Mouse (Mus musculus) limb, embryonic 14.5 days (tissue): ENCODE data around the gene Cacna1e. TPM values are rescaled to one million over a fixed set of nuclear protein-coding genes. Genes with fewer than 3 reads are reported as not detected.

Experiments used
- ATAC-seq: fragments of 200-750 bp; cut with Nextera tagmentation; 2 replicates; pipeline ENCODE4 v1.8.0; 2017; ENCODE audit warnings: low read depth, moderate number of reproducible peaks, moderate TSS enrichment; ENCODE audit not compliant: low FRiP score
- DNase-seq: peaks from one replicate; pipeline ENCODE4 v3.0.0-alpha.2; 2015; ENCODE audit warnings: low spot score
- H3K27ac ChIP-seq: fragments of 300-500 bp; sonication (generic); replicated peaks from 2 replicates; pipeline ENCODE4 v1.5.1; 2014; ENCODE audit warnings: low read depth, mild to moderate bottlenecking, low read length, moderate library complexity, mixed read lengths
- H3K27me3 ChIP-seq: fragments of 300-500 bp; sonication (generic); 2 replicates; pipeline ENCODE4 v1.6.1; 2014; ENCODE audit warnings: low read length, mixed read lengths; ENCODE audit not compliant: control insufficient read depth, insufficient read depth
- H3K36me3 ChIP-seq: fragments of 300-500 bp; sonication (generic); 2 replicates; pipeline ENCODE4 v1.6.1; 2014; ENCODE audit warnings: mild to moderate bottlenecking, low read length, moderate library complexity, mixed read lengths; ENCODE audit not compliant: control insufficient read depth, insufficient read depth
- H3K4me1 ChIP-seq: fragments of 300-500 bp; sonication (generic); 2 replicates; pipeline ENCODE4 v1.6.1; 2014; ENCODE audit warnings: antibody characterized with exemption, low read length, mixed read lengths; ENCODE audit not compliant: control insufficient read depth, insufficient read depth
- H3K4me2 ChIP-seq: fragments of 300-500 bp; sonication (generic); replicated peaks from 2 replicates; pipeline ENCODE4 v1.6.1; 2014; ENCODE audit warnings: low read depth, mild to moderate bottlenecking, low read length, moderate library complexity; ENCODE audit not compliant: severe bottlenecking
- H3K4me3 ChIP-seq: fragments of 300-500 bp; sonication (generic); replicated peaks from 2 replicates; pipeline ENCODE4 v1.5.1; 2014; ENCODE audit warnings: low read length
- H3K9ac ChIP-seq: fragments of 300-500 bp; sonication (generic); 2 replicates; pipeline ENCODE4 v1.6.1; 2014; ENCODE audit warnings: mild to moderate bottlenecking, low read depth, low read length, moderate library complexity; ENCODE audit not compliant: severe bottlenecking
- H3K9me3 ChIP-seq: fragments of 300-500 bp; sonication (generic); 2 replicates; pipeline ENCODE4 v1.6.1; 2016; ENCODE audit warnings: low read length; ENCODE audit not compliant: control insufficient read depth
- POLR2A ChIP-seq: fragments of 200-500 bp; IDR thresholded peaks from 2 replicates; pipeline ENCODE4 v1.8.0; 2012; ENCODE audit warnings: inconsistent platforms, mild to moderate bottlenecking, moderate library complexity, borderline replicate concordance; ENCODE audit not compliant: insufficient read depth, insufficient read length; ENCODE audit errors: extremely low read depth
- WGBS: fragments of 180-500 bp; shearing (Covaris S2); extraction: QIAGEN DNeasy Blood & Tissue Kit; methylation state at CpG from one replicate; pipeline ENCODE4 v1.1.7; 2014; 5-methylcytosine and 5-hydroxymethylcytosine counted together
- polyA plus RNA-seq, 2 experiments: library from polyadenylated mRNA; depleted of rRNA in 1 of 2; stranded (reverse) in 1 of 2; unstranded in 1 of 2; fragments of >200 nt; fragmentation: Nextera tagmentation in 1 of 2; extraction: Ambion mirVana in 1 of 2; gene quantifications; 2 replicates each; pipeline versions ENCODE4 v1.2.1 to v1.2.3; 2012 to 2014

Gene Cacna1e
- polyA plus RNA-seq, 2 experiments = 0.51 to 1.4 TPM

- no peaks in the 10 kb centered on the region for H3K36me3 ChIP-seq
- H3K4me1 ChIP-seq = no peaks in the 10 kb centered on the region
- DNase-seq (peak; percentile 35), ATAC-seq (peak; percentile 60; the same call in 1 of the 2 replicates)
- H3K27ac ChIP-seq = no peak overlapping the region
- no peak overlapping the region for H3K4me3 ChIP-seq
- no peak overlapping the region for H3K9ac ChIP-seq
- H3K27me3 ChIP-seq = no peaks in the 10 kb centered on the region
- 52% methylated on average over 7 of the region's 7 CpGs for WGBS
- no peaks in the 10 kb centered on the region for H3K9me3 ChIP-seq
- no peak overlapping the region for H3K4me2 ChIP-seq
- no peak for TF ChIP-seq POLR2A
These were observed 223.0 kb downstream of the Cacna1e start for GRCm38 (mm10) chr1:154661221-154661864.

- ATAC-seq (no peak), DNase-seq (no peak)
- no peak for TF ChIP-seq POLR2A
- Histone ChIP-seq H3K4me2 (no peak overlapping the region), H3K9ac (no peak overlapping the region), H3K36me3 (no peaks in the 10 kb centered on the region), H3K27me3 (no peaks in the 10 kb centered on the region), H3K4me1 (no peaks in the 10 kb centered on the region), H3K9me3 (no peaks in the 10 kb centered on the region), H3K4me3 (no peak overlapping the region), H3K27ac (no peak overlapping the region)
- WGBS = 43% methylated on average over 5 of the region's 5 CpGs
These were observed 226.9 kb downstream of the Cacna1e start for GRCm38 (mm10) chr1:154657366-154657765.

- no peak overlapping the region for H3K4me3 ChIP-seq
- no peak overlapping the region for H3K9ac ChIP-seq
- no peaks in the 10 kb centered on the region for H3K27me3 ChIP-seq
- DNase-seq = no peak
- no peak overlapping the region for H3K4me2 ChIP-seq
- no peaks in the 10 kb centered on the region for H3K9me3 ChIP-seq
- no peaks in the 10 kb centered on the region for H3K36me3 ChIP-seq
- WGBS = 76% methylated on average over 2 of the region's 2 CpGs
- no peaks in the 10 kb centered on the region for H3K4me1 ChIP-seq
- no peak overlapping the region for H3K27ac ChIP-seq
- TF ChIP-seq POLR2A = no peak
- no peak for ATAC-seq
These were observed 230.3 kb downstream of the Cacna1e start for GRCm38 (mm10) chr1:154653951-154654350.

GRCm38 (mm10) chr1:154646156-154646950 lies 237.9 kb downstream of the Cacna1e start:
- no peaks in the 10 kb centered on the region for H3K4me1 ChIP-seq
- no peaks in the 10 kb centered on the region for H3K9me3 ChIP-seq
- no peak overlapping the region for H3K27ac ChIP-seq

GRCm38 (mm10) chr1:154637821-154638220 lies 246.5 kb downstream of the Cacna1e start:
- no peak for TF ChIP-seq POLR2A
- H3K9ac ChIP-seq = no peak overlapping the region
- no peak overlapping the region for H3K4me3 ChIP-seq
- ATAC-seq = no peak
- DNase-seq = no peak
- H3K27ac ChIP-seq = no peak overlapping the region
- no peaks in the 10 kb centered on the region for H3K9me3 ChIP-seq
- H3K4me1 ChIP-seq = peaks cover 11% of the 10 kb centered on the region
- H3K27me3 ChIP-seq = no peaks in the 10 kb centered on the region
- 81% methylated on average over 4 of the region's 4 CpGs for WGBS
- no peak overlapping the region for H3K4me2 ChIP-seq
- H3K36me3 ChIP-seq = no peaks in the 10 kb centered on the region

More at GRCm38 (mm10) chr1:154646156-154646950, 237.9 kb downstream of the Cacna1e start:
- no peak for ATAC-seq
- H3K9ac ChIP-seq = no peak overlapping the region
- no peak for DNase-seq
- no peak overlapping the region for H3K4me2 ChIP-seq
- 82% methylated on average over 6 of the region's 6 CpGs for WGBS
- no peak overlapping the region for H3K4me3 ChIP-seq
- no peaks in the 10 kb centered on the region for H3K27me3 ChIP-seq
- TF ChIP-seq POLR2A = no peak
- no peaks in the 10 kb centered on the region for H3K36me3 ChIP-seq
